In genomic region chr15:59188371-59188770, GRCm38 (mm10) we compare ENCODE assay signal across 8 mouse cellular contexts.
DNase-seq lines count a peak whose midpoint lies in the region; ATAC-seq and TF ChIP-seq lines count a peak whose summit lies in the region.

No protein-coding gene starts in this region.

- H3K27me3 ChIP-seq in heart, postnatal 0 days (ENCODE audit: control insufficient read depth, insufficient read depth, low read length) = no peaks in the 10 kb centered on the region

- no peak overlapping the region for H3K4me2 ChIP-seq in heart, postnatal 0 days (ENCODE audit: low read depth, low read length)

- peak; percentile 11 to 37 for DNase-seq in layer of hippocampus, adult 18-20 months (ENCODE audit: low spot score in 2 of 2)
- no peak for DNase-seq in layer of hippocampus, adult 9-10 months (ENCODE audit: low spot score)
- DNase-seq in embryo, embryonic 10.5 days (ENCODE audit: low spot score) = peak; percentile 43
- DNase-seq in heart, postnatal 0 days (ENCODE audit: low spot score) = no peak
- DNase-seq in mesoderm, embryonic 11.5 days (ENCODE audit: low read depth, low spot score) = peak; percentile 37
- no peak for DNase-seq in spleen, adult 18-20 months
- DNase-seq in adrenal gland, postnatal 10 days = no peak
- DNase-seq in B cell, adult 2 months = no peak

- TF ChIP-seq EP300 in heart, postnatal 0 days (IDR thresholded peaks at IDR 0.05; ENCODE audit: low read depth) = no peak

- no peaks in the 10 kb centered on the region for H3K36me3 ChIP-seq in heart, postnatal 0 days (replicated peaks; ENCODE audit: control insufficient read depth, insufficient read depth, low read length)

- H3K9ac ChIP-seq in heart, postnatal 0 days (replicated peaks; ENCODE audit: low read depth, low read length) = no peak overlapping the region

- H3K27ac ChIP-seq in heart, postnatal 0 days (ENCODE audit: low read depth) = 0 out of 2 replicates have a peak overlapping the region, but pooled peaks have one; percentile 21

- 0 out of 2 replicates have a peak, but pooled peaks cover 14% of the 10 kb centered on the region for H3K4me1 ChIP-seq in heart, postnatal 0 days (ENCODE audit: control insufficient read depth, insufficient read depth)

- no peak overlapping the region for H3K4me3 ChIP-seq in heart, postnatal 0 days (ENCODE audit: low read depth, low read length)

- TF ChIP-seq CTCF in heart, postnatal 0 days (IDR thresholded peaks at IDR 0.05; ENCODE audit: low read depth) = no peak

- no peak for ATAC-seq in heart, postnatal 0 days (ENCODE audit: insufficient read depth, low read depth)

- H3K9me3 ChIP-seq in heart, postnatal 0 days (replicated peaks; ENCODE audit: control insufficient read depth, low read length) = no peaks in the 10 kb centered on the region

- 64% methylated on average over 4 of the region's 4 CpGs for WGBS in heart, postnatal 0 days

Comparison
In these comparisons a context has a peak if more than half of its experiments do, and no peak if none do; other contexts are left out.
1. DNase-seq: peak in layer of hippocampus, adult 18-20 months (2 of 2), embryo, embryonic 10.5 days (single experiment) and mesoderm, embryonic 11.5 days (single experiment); none in layer of hippocampus, adult 9-10 months (single experiment), heart, postnatal 0 days (single experiment), spleen, adult 18-20 months (0 of 2), adrenal gland, postnatal 10 days (single experiment) and B cell, adult 2 months (0 of 2).